In the genomic region with DNA sequence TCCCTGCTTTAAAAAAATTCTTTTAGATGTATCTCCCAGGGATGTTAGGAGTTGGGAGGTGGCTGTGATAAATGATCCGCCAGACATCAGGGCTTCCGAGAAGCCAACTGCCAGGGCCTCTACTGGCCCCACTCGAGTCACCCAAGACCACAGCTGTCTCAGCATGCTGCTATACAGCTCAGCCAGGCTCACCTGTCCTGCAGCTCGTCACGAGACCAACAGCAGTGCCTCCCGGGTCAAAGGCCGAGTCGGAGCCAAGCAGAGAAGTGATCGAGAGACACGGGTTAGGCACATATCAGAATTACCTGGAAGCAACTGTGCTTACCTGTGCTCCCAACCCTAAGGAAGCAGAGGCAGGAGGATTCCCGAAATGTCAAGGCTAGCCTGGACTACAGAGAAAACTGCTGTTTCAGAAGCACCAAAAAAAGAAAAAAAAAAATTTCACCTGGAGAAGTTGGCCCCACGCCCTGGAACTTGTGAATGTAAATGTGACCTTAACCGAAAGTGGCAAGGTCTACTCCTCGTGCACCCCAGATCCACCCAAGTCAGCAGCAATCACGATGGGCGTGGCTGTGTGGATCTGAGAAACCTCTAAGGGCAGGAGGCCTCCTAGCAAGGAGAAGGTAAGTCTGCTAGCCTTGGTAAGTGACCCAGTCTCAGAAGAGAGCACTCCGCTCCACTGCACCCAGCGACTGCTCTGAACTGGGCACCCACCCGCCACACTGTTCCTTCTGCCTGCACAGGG, we compare ENCODE assay signal across 12 mouse cellular contexts. TPM values are rescaled to one million over a fixed set of nuclear protein-coding genes. Genes with fewer than 3 reads are reported as not detected.
DNase-seq lines count a peak whose midpoint lies in the region; ATAC-seq and TF ChIP-seq lines count a peak whose summit lies in the region.
"Had no signal": no experiment of that assay in that cellular context is flagged by ENCODE, and none has a peak within 500 bp of the region (broad histone marks: within the 10 kb centered on the region; RNA-seq: fewer than 3 reads in every experiment).

No protein-coding gene starts in this region.

- H3K4me3 ChIP-seq in kidney, adult 2 months (ENCODE audit: insufficient read depth, low read depth, low read length) = no peak overlapping the region
- H3K4me3 ChIP-seq in ES-E14 (ENCODE audit: insufficient read depth in 1 of 2, low read depth in 1 of 2, low read length in 2 of 2, poor library complexity in 1 of 2, severe bottlenecking in 1 of 2) = no peak overlapping the region
- H3K4me3 ChIP-seq in liver, embryonic 12.5 days = no peak overlapping the region
- H3K4me3 ChIP-seq: limb, embryonic 10.5 days; myocyte had no signal

- peaks cover 21% of the 10 kb centered on the region; the same call in 1 of the 2 replicates for H3K4me1 ChIP-seq in kidney, adult 2 months (ENCODE audit: control insufficient read depth, insufficient read depth, low read length)
- H3K4me1 ChIP-seq in ES-E14 (ENCODE audit: control insufficient read depth in 2 of 2, insufficient read depth in 2 of 2, low read length in 2 of 2, poor library complexity in 1 of 2) = peaks cover 9 to 15% of the 10 kb centered on the region in 2 experiments; a peak in 3 of 4 replicates
- H3K4me1 ChIP-seq in liver, embryonic 12.5 days = peaks cover 97% of the 10 kb centered on the region

- TF ChIP-seq CTCF in kidney, adult 2 months (conservative IDR thresholded peaks at IDR 0.05; ENCODE audit: insufficient read depth, insufficient read length, low read depth, low read length) = no peak

- TF ChIP-seq POLR2A in kidney, adult 2 months (IDR thresholded peaks at IDR 0.05; ENCODE audit: low read depth, low read length) = no peak

- H3K27me3 ChIP-seq in kidney, adult 2 months (replicated peaks; ENCODE audit: control insufficient read depth, insufficient read depth, low read length) = no peaks in the 10 kb centered on the region
- no peaks in the 10 kb centered on the region; the same call in 1 of the 2 replicates for H3K27me3 ChIP-seq in liver, embryonic 12.5 days (replicated peaks)

- ATAC-seq in liver, embryonic 12.5 days = no peak
- no peak for ATAC-seq in CD4-positive, CD25-positive, alpha-beta regulatory T cell, adult 4 months

- no peak for DNase-seq in kidney, adult 2 months
- no peak for DNase-seq in kidney, adult 18-20 months
- DNase-seq in ES-E14 (ENCODE audit: low read depth, low spot score) = no peak
- peak; percentile 18 for DNase-seq in R1 (ENCODE audit: low read depth, low spot score)
- no peak for DNase-seq in urinary bladder, adult 18-20 months (ENCODE audit: low spot score in 2 of 2)
- no peak for DNase-seq in adrenal gland, postnatal 4 days (ENCODE audit: low spot score in 2 of 2)

- peak overlapping the region; percentile 41 for H3K4me2 ChIP-seq in liver, embryonic 12.5 days
- H3K4me2 ChIP-seq: heart, embryonic 11.5 days had no signal

- 0 out of 2 replicates have a peak overlapping the region, but pooled peaks have one; percentile 13 for H3K9ac ChIP-seq in ES-E14 (ENCODE audit: insufficient read depth, low read depth, low read length, poor library complexity, severe bottlenecking)
- H3K9ac ChIP-seq in liver, embryonic 12.5 days = no peak overlapping the region

- in situ Hi-C loops in ES-E14 (cut with MboI; ENCODE audit: low sequenced_read_pairs in 2 of 2, unreplicated experiment in 2 of 2) = no loop called here

- no peaks in the 10 kb centered on the region for H3K36me3 ChIP-seq in kidney, adult 2 months (ENCODE audit: control insufficient read depth, insufficient read depth, low read length)
- no peaks in the 10 kb centered on the region for H3K36me3 ChIP-seq in ES-E14 (ENCODE audit: control insufficient read depth, insufficient read depth, low read length, poor library complexity, severe bottlenecking)
- H3K36me3 ChIP-seq in liver, embryonic 12.5 days = no peaks in the 10 kb centered on the region
- H3K36me3 ChIP-seq: limb, embryonic 10.5 days had no signal

- WGBS in kidney, adult 2 months = 72% methylated on average over 19 of the region's 19 CpGs
- 62% methylated on average over 19 of the region's 19 CpGs for WGBS in liver, embryonic 12.5 days (ENCODE audit: insufficient replicate concordance)

- peak overlapping the region; percentile 49 for H3K27ac ChIP-seq in kidney, adult 2 months (ENCODE audit: insufficient read depth, low read depth, low read length)
- H3K27ac ChIP-seq in ES-E14 (ENCODE audit: insufficient read depth, low read depth, low read length, poor library complexity, severe bottlenecking) = no peak overlapping the region; the same call in 1 of the 2 replicates
- peak overlapping the region; percentile 95 for H3K27ac ChIP-seq in liver, embryonic 12.5 days
- H3K27ac ChIP-seq: limb, embryonic 10.5 days had no signal

- no peaks in the 10 kb centered on the region for H3K9me3 ChIP-seq in ES-E14 (ENCODE audit: control insufficient read depth, insufficient read depth, low read depth, low read length)
- H3K9me3 ChIP-seq in liver, embryonic 12.5 days (replicated peaks) = no peaks in the 10 kb centered on the region
- H3K9me3 ChIP-seq: limb, embryonic 10.5 days had no signal

TF ChIP-seq in ES-E14, 5 proteins besides CTCF, POLR2A, EP300 and RAD21:
- TF ChIP-seq CHD2 (IDR thresholded peaks at IDR 0.05; ENCODE audit: low read depth, low read length) (no peak), MAFK (IDR thresholded peaks at IDR 0.05; ENCODE audit: insufficient read depth, low read depth, low read length) (no peak), HCFC1 (IDR thresholded peaks at IDR 0.05; ENCODE audit: borderline replicate concordance, insufficient read depth, low read length) (no peak)

RNA-seq across cellular contexts. Expression of a gene that starts 12.8 kb away (rescaled TPM):
- 38.8 and 52.7 TPM in 2 replicates for polyA plus RNA-seq in kidney, adult 2 months (2012; rRNA removed)
- 10.1 and 26.3 TPM in 2 replicates for total RNA-seq in ES-E14 (2012; rRNA removed)
- 8.9 and 11.6 TPM in 2 replicates for polyA plus RNA-seq in liver, embryonic 12.5 days (2016; fragmentation: Nextera tagmentation; extraction: Ambion mirVana)
- 10 to 100 TPM; 29.4 to 37.0 TPM for total RNA-seq in adrenal gland, postnatal 4 days (2021)
- under 1 TPM; 0.16 to 0.17 TPM for polyA plus RNA-seq in CD4-positive, CD25-positive, alpha-beta regulatory T cell, adult 4 months (2017; shearing (Covaris generic))

RNA-seq across cellular contexts. Expression of a gene that starts 34.0 kb away (rescaled TPM):
- polyA plus RNA-seq in kidney, adult 2 months (2012; rRNA removed) = 0.58 TPM in 1 of 2 replicates, not detected in the other
- 0.18 and 0.26 TPM in 2 replicates for total RNA-seq in ES-E14 (2012; rRNA removed)
- not detected in 2 replicates for polyA plus RNA-seq in liver, embryonic 12.5 days (2016; fragmentation: Nextera tagmentation; extraction: Ambion mirVana)
- 10 to 100 TPM; 18.6 to 18.7 TPM for total RNA-seq in adrenal gland, postnatal 4 days (2021)
- polyA plus RNA-seq in CD4-positive, CD25-positive, alpha-beta regulatory T cell, adult 4 months (2017; shearing (Covaris generic)) = not detected
- total RNA-seq: megakaryocyte, adult 5-6 weeks had no signal
- polyA plus RNA-seq: heart, embryonic 11.5 days; limb, embryonic 10.5 days had no signal
